Mouse (Mus musculus) erythroblast, adult 5-6 weeks (primary cell): Measurements from ENCODE around the gene Aplp1. TPM values are rescaled to one million over a fixed set of nuclear protein-coding genes. Genes with fewer than 3 reads are reported as not detected.
"Not testable (repeated sequence)": the region's sequence is repeated elsewhere in the genome, so short reads cannot be mapped to it uniquely, and the experiment has no call there.

Experiments used
- ATAC-seq: replicated peaks from 2 replicates; pipeline ENCODE4 v1.8.0; 2016; ENCODE audit warnings: moderate number of reproducible peaks, mild to moderate bottlenecking, moderate TSS enrichment, inconsistent platforms; ENCODE audit not compliant: poor library complexity, low FRiP score, severe bottlenecking
- total RNA-seq, 2 experiments: library from RNA; stranded (forward) in 1 of 2; stranded (reverse) in 1 of 2; fragments of 150-400 nt in 1 of 2; fragments of 200-764, 138-1000 nt in 1 of 2; gene quantifications; 2 replicates each; pipeline versions ENCODE4 v1.2.3 to v1.2.4; 2015 to 2017; ENCODE audit warnings: low replicate concordance in 2 of 2

The Aplp1 gene
- total RNA-seq (2015; ENCODE audit: low replicate concordance) (not detected in 2 replicates), total RNA-seq (2017; ENCODE audit: low replicate concordance) (not detected in 2 replicates)

GRCm38 (mm10) chr7:30444971-30445751 is at the start of gene Aplp1:
Gene Aplp1, minus strand, starts transcription at chr7:30445535.
- ATAC-seq, result no peak

GRCm38 (mm10) chr7:30493401-30493931 is 48.1 kb upstream of the Aplp1 start, which contains the start of gene Prodh2:
Gene Prodh2, plus strand, starts transcription at chr7:30493622.
- ATAC-seq, result no peak

GRCm38 (mm10) chr7:30492765-30493164 is 47.4 kb upstream of the Aplp1 start:
- peak; percentile 68; the same call in 1 of the 2 replicates for ATAC-seq

GRCm38 (mm10) chr7:30490957-30491307 is 45.6 kb upstream of the Aplp1 start:
- ATAC-seq, result no peak

GRCm38 (mm10) chr7:30490251-30490956 is 45.1 kb upstream of the Aplp1 start:
- 0 out of 2 replicates have a peak, but pooled peaks have one; percentile 17 for ATAC-seq

- ATAC-seq, result no peak
These were observed 38.9 kb upstream of the Aplp1 start for GRCm38 (mm10) chr7:30484250-30484649.

GRCm38 (mm10) chr7:30477415-30478381 is 32.4 kb upstream of the Aplp1 start:
- ATAC-seq, result no peak

- ATAC-seq, result not testable (repeated sequence)
These were observed 30.8 kb upstream of the Aplp1 start for GRCm38 (mm10) chr7:30476136-30476535.

GRCm38 (mm10) chr7:30474999-30475398 is 29.7 kb upstream of the Aplp1 start:
- no peak for ATAC-seq

- ATAC-seq, result no peak
These were observed 27.1 kb upstream of the Aplp1 start for GRCm38 (mm10) chr7:30472411-30472810.

GRCm38 (mm10) chr7:30464816-30465300 is 19.5 kb upstream of the Aplp1 start:
- ATAC-seq, result no peak

- no peak for ATAC-seq
These were observed 18.7 kb upstream of the Aplp1 start for GRCm38 (mm10) chr7:30463996-30464395.

- ATAC-seq, result no peak
These were observed 18.2 kb upstream of the Aplp1 start for GRCm38 (mm10) chr7:30463568-30463967.

GRCm38 (mm10) chr7:30459484-30459883 is 14.1 kb upstream of the Aplp1 start:
- no peak for ATAC-seq

- ATAC-seq, result no peak
These were observed 12.4 kb upstream of the Aplp1 start, which contains the start of the genes Kirrel2 and Nphs1 for GRCm38 (mm10) chr7:30457629-30458330. Gene Kirrel2, minus strand, starts transcription at chr7:30457690. Gene Nphs1, plus strand, starts transcription at chr7:30458315.

- ATAC-seq, result no peak
These were observed 11.7 kb upstream of the Aplp1 start for GRCm38 (mm10) chr7:30456911-30457628.

- ATAC-seq, result no peak
These were observed 11.2 kb upstream of the Aplp1 start for GRCm38 (mm10) chr7:30456487-30456886.

- no peak for ATAC-seq
These were observed 8.9 kb upstream of the Aplp1 start for GRCm38 (mm10) chr7:30454259-30454658.
